Mouse (Mus musculus): ENCODE results near the gene Pi16.

DNA sequence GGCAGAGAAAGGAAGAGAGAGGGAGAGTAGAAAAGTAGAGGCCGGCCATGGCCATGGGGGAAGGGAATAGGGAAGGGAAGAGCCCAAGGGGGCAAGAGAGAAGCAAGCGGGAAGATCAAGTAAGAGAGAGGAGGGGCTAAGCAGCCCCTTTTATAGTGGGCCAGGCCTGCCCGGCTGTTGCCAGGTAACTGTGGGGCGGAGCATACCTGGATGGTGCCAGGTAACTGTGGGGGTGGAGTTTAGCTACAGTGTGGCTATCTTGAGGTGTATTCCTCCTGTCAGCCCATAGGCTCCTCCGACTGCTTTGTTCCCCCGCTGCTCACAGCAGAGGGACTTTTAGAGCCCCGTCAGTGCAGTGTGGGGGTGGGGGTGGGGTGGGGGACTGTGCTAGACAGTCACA lies 51.2 kb downstream of the Pi16 start:
- TF ChIP-seq CTCF (IDR thresholded peaks at IDR 0.05; ENCODE audit: borderline replicate concordance, insufficient read depth, low read length) (no peak), POLR2A (IDR thresholded peaks at IDR 0.05; ENCODE audit: low read depth, low read length) (no peak)

All from embryonic fibroblast, embryonic 13.5 days (primary cell).